Mouse (Mus musculus): ENCODE data around the gene Cbr1. TPM values are rescaled to one million over a fixed set of nuclear protein-coding genes. Genes with fewer than 3 reads are reported as not detected.
"Not testable (repeated sequence)": the region's sequence is repeated elsewhere in the genome, so short reads cannot be mapped to it uniquely, and the experiment has no call there.

The Cbr1 gene
- total and polyA plus RNA-seq, 3 experiments: 21.6 to 46.9 (median 23.4) TPM

DNA sequence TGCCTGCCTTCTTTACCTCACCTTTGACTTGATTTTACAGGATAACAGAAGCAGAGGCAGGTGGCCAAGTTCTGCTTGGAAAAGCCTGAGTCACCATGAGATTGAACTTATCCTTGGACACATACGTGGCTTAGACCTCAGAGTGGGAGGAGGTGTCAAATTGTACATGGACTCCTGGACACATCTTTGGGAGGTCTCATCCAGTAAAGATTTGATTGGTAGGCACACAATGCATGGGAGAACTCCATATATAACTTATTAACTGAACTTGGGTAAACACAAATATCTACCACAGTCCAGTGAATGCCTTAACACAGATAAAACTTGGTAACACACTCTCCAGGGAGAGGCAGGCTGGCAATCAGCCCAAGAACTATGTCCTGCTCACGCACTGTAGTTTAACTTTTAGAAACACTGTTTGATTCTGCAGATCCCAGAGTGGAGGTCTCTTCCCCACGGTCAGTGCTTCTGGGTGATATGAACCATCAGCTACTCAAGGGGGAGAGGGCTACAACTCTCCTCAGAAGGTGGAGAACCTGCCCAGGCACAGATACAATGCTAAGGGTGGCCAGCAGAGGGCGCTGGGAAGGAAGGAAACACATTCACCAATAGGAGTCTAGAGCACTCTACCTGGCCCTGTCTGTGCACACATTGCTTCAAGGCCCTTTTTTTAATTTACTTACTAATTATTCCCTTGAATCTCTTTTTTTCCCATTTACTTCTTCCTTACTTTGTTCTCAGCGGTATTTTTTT, 9.6 kb downstream of the Cbr1 start:
- no peaks in the 10 kb centered on the region; the same call in 1 of the 2 replicates for H3K4me1 ChIP-seq (ENCODE audit: insufficient read depth, low read depth, low read length)
- DNase-seq (ENCODE audit: low spot score): peak; percentile 47

DNA sequence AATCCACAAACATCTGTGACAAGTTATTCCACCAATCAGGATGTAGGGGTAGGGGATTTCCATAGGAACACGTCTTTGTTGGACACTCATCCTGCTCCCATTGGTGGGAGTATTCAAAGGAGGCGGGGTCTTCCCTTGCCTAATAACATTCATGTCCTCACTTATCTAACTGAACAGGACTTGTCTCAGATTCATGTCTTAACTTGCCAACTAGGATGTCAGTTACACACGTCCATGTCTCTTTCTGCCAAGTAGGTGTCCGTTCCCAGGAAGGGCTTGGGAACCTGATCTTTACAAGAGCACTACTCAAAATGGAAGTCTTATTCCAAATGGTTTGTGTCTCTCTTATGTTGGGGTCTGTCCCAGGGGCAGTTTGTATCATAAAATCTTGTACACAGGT, 18.1 kb downstream of the Cbr1 start:
- not testable (repeated sequence) for ATAC-seq (ENCODE audit: extremely low read depth, insufficient number of reproducible peaks, low FRiP score, poor library complexity, severe bottlenecking)

More for the DNA sequence above, 9.6 kb downstream of the Cbr1 start:
- ATAC-seq (ENCODE audit: extremely low read depth, insufficient number of reproducible peaks, low FRiP score, poor library complexity, severe bottlenecking): peak; percentile 54; the same call in 1 of the 2 replicates
- TF ChIP-seq CTCF (IDR thresholded peaks at IDR 0.05; ENCODE audit: low read depth, low read length) (peak; percentile 84), TAL1 (conservative IDR thresholded peaks at IDR 0.05; ENCODE audit: low read depth, low read length) (no peak)
- Histone ChIP-seq H3K36me3 (replicated peaks) (peaks cover 6% of the 10 kb centered on the region), H3K9me3 (replicated peaks) (no peaks in the 10 kb centered on the region), H3K27me3 (ENCODE audit: insufficient read depth, low read length) (no peaks in the 10 kb centered on the region), H3K4me3 (ENCODE audit: low read depth, low read length) (no peak overlapping the region)

DNA sequence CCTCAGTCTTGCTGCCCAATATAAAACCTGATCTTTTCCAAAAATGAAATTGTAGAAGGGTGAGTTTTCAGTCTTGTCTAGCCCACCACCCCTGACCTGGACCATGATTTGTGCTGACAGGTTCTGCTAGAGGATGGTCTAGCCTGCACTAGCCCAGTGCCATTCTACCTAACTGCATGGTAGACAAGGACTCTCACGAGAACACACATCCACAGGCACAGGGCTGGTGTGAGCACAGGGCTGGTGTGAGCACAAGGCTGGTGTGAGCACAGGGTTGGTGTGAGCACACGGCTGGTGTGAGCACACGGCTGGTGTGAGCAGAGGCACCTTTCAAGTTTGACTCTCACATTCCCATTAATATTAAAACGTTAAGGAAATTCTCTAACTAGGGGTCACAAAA, 19.0 kb downstream of the Cbr1 start:
- DNase-seq (ENCODE audit: low spot score) (no peak), ATAC-seq (ENCODE audit: extremely low read depth, insufficient number of reproducible peaks, low FRiP score, poor library complexity, severe bottlenecking) (no peak)
- TF ChIP-seq GATA1 (IDR thresholded peaks at IDR 0.05; ENCODE audit: borderline replicate concordance, low read length): no peak
- no peak for TF ChIP-seq TAL1 (conservative IDR thresholded peaks at IDR 0.05; ENCODE audit: low read depth, low read length)
- TF ChIP-seq CTCF (IDR thresholded peaks at IDR 0.05; ENCODE audit: low read depth, low read length): no peak
- no peak for TF ChIP-seq GATA2 (IDR thresholded peaks at IDR 0.05; ENCODE audit: borderline replicate concordance, low read depth, low read length)
- no peak for TF ChIP-seq POLR2AphosphoS5 (IDR thresholded peaks at IDR 0.05; ENCODE audit: insufficient replicate concordance, low read depth, low read length)
- Histone ChIP-seq H3K4me1 (ENCODE audit: insufficient read depth, low read depth, low read length) (no peaks in the 10 kb centered on the region), H3K27me3 (ENCODE audit: insufficient read depth, low read length) (no peaks in the 10 kb centered on the region), H3K9me3 (replicated peaks) (no peaks in the 10 kb centered on the region), H3K36me3 (replicated peaks) (no peaks in the 10 kb centered on the region), H3K4me3 (ENCODE audit: low read depth, low read length) (no peak overlapping the region)

More for the DNA sequence above, 18.1 kb downstream of the Cbr1 start:
- not testable (repeated sequence) for H3K9me3 ChIP-seq (replicated peaks); H3K36me3 ChIP-seq (replicated peaks); H3K27me3 ChIP-seq (ENCODE audit: insufficient read depth, low read length); H3K4me3 ChIP-seq (ENCODE audit: low read depth, low read length); H3K4me1 ChIP-seq (ENCODE audit: insufficient read depth, low read depth, low read length); DNase-seq (ENCODE audit: low spot score)

DNA sequence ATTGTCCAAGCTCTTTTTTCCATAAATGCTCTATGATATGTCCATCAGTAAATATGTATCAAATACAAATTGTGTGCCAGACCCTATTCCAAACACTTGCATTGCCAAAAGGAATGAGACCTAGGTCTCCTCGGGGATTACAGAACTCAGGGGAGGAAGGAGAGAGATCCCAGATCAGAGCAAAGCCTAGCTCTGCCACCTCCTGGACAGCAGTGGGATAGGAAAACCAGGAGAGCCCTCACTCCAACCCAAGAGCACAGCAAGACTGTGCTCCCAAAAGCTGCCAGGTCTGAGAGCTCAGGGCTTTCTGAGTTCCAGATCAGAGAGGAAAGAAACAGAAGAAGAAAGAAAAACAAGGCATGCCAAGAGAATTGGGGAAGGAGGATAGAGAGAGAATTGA, 21.1 kb downstream of the Cbr1 start:
- ATAC-seq (ENCODE audit: extremely low read depth, insufficient number of reproducible peaks, low FRiP score, poor library complexity, severe bottlenecking) (no peak), DNase-seq (ENCODE audit: low spot score) (no peak)

DNA sequence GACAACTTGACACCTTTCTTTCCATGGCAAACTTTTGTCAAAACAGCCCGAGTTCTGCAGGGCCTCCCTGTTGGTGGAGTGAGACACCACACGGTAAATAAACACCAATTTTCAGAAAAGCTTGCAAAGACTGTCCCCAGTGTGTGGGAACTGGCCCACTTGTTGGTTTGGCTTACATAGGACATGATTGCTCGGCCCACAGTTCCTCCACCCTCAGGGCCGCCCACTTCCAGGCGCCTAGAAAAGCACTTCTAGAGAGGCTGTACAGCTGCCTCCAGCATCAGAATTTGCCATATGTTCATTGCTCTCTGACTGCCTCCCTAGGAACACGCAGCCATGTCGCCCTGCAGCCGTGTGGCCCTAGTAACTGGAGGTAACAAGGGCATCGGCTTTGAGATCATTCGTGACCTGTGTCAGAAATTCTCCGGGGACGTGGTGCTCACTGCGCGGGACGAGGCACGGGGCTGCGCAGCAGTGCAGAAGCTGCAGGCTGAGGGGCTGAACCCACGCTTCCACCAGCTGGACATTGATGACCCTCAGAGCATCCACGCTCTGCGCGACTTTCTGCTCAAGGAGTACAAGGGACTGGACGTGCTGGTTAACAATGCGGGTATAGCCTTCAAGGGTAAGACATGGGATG, 22.2 kb downstream of the Cbr1 start, which contains the start of gene Gm5678:
TSS of gene Gm5678 (plus strand) at position 337 of the 640 bp plus-strand sequence.
- no peak for TF ChIP-seq GATA2 (IDR thresholded peaks at IDR 0.05; ENCODE audit: borderline replicate concordance, low read depth, low read length)

More for the DNA sequence above, 21.1 kb downstream of the Cbr1 start:
- Histone ChIP-seq H3K36me3 (replicated peaks) (no peaks in the 10 kb centered on the region), H3K4me1 (ENCODE audit: insufficient read depth, low read depth, low read length) (no peaks in the 10 kb centered on the region), H3K27me3 (ENCODE audit: insufficient read depth, low read length) (no peaks in the 10 kb centered on the region), H3K9me3 (replicated peaks) (no peaks in the 10 kb centered on the region), H3K4me3 (ENCODE audit: low read depth, low read length) (no peak overlapping the region)
- TF ChIP-seq GATA1 (IDR thresholded peaks at IDR 0.05; ENCODE audit: borderline replicate concordance, low read length) (no peak), CTCF (IDR thresholded peaks at IDR 0.05; ENCODE audit: low read depth, low read length) (no peak), GATA2 (IDR thresholded peaks at IDR 0.05; ENCODE audit: borderline replicate concordance, low read depth, low read length) (no peak), POLR2AphosphoS5 (IDR thresholded peaks at IDR 0.05; ENCODE audit: insufficient replicate concordance, low read depth, low read length) (no peak), TAL1 (conservative IDR thresholded peaks at IDR 0.05; ENCODE audit: low read depth, low read length) (no peak)

DNA sequence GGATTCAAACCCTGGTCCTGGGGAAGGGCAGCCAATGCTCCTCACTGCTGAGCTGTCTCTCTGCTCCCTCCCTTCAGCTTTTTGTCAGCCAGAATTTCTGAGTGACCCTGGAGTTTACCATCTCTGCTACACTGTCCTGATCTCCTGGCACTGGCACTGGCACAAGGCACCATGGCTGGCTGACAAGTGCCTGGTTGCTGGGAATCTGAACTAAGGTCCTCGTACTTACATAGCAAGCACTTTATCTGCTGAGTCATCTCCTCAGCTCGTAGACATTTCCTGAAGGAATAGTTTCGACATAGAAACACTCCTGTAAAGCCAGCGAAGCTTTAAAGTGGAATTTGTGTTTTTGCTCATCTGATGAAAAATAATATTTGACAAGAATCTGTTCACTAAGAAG, 38.4 kb downstream of the Cbr1 start:
- no peak for ATAC-seq (ENCODE audit: extremely low read depth, insufficient number of reproducible peaks, low FRiP score, poor library complexity, severe bottlenecking)
- DNase-seq (ENCODE audit: low spot score): no peak
- H3K4me3 ChIP-seq (ENCODE audit: low read depth, low read length): no peak overlapping the region

More for the DNA sequence above, 22.2 kb downstream of the Cbr1 start, which contains the start of gene Gm5678:
- Histone ChIP-seq H3K4me1 (ENCODE audit: insufficient read depth, low read depth, low read length) (no peaks in the 10 kb centered on the region), H3K9me3 (replicated peaks) (no peaks in the 10 kb centered on the region), H3K27me3 (ENCODE audit: insufficient read depth, low read length) (no peaks in the 10 kb centered on the region), H3K4me3 (ENCODE audit: low read depth, low read length) (no peak within 1 kb of the TSS), H3K36me3 (replicated peaks) (no peaks in the 10 kb centered on the region)
- DNase-seq (ENCODE audit: low spot score) (no peak), ATAC-seq (ENCODE audit: extremely low read depth, insufficient number of reproducible peaks, low FRiP score, poor library complexity, severe bottlenecking) (no peak)

More for the DNA sequence above, 38.4 kb downstream of the Cbr1 start:
- TF ChIP-seq GATA2 (IDR thresholded peaks at IDR 0.05; ENCODE audit: borderline replicate concordance, low read depth, low read length) (no peak), GATA1 (IDR thresholded peaks at IDR 0.05; ENCODE audit: borderline replicate concordance, low read length) (no peak), CTCF (IDR thresholded peaks at IDR 0.05; ENCODE audit: low read depth, low read length) (no peak)
- H3K27me3 ChIP-seq (ENCODE audit: insufficient read depth, low read length): peaks cover 3% of the 10 kb centered on the region; the same call in 1 of the 2 replicates
- H3K4me1 ChIP-seq (ENCODE audit: insufficient read depth, low read depth, low read length): no peaks in the 10 kb centered on the region
- H3K36me3 ChIP-seq (replicated peaks): no peaks in the 10 kb centered on the region
- H3K9me3 ChIP-seq (replicated peaks): no peaks in the 10 kb centered on the region

All from G1E (cell line).